Mouse (Mus musculus) thymus, postnatal 25 days (tissue): ENCODE data around the gene Rps25.
A peak's percentile ranks its signal among the peaks of the same experiment; 100 is the strongest.
"Not testable (repeated sequence)": the region's sequence is repeated elsewhere in the genome, so short reads cannot be mapped to it uniquely, and the experiment has no call there.

ENCODE experiments used
- DNase-seq: peaks from one replicate; pipeline ENCODE4 v3.0.0; 2022

Gene Rps25

GRCm38 (mm10) chr9:44406906-44407751 lies at the start of gene Rps25, which contains the start of gene Trappc4:
Rps25 (plus strand) TSS chr9:44407139.
Trappc4 (minus strand) TSS chr9:44407600.
- DNase-seq, result peak; percentile 94

GRCm38 (mm10) chr9:44357207-44357606 lies 49.7 kb upstream of the Rps25 start:
- DNase-seq, result peak; percentile 46

GRCm38 (mm10) chr9:44361190-44361917 lies 45.6 kb upstream of the Rps25 start, which contains the start of gene Vps11:
Vps11 (minus strand) TSS chr9:44361670.
- peak; percentile 95 for DNase-seq

- not testable (repeated sequence) for DNase-seq
Measured at GRCm38 (mm10) chr9:44361931-44362330, 45.0 kb upstream of the Rps25 start.

GRCm38 (mm10) chr9:44364480-44364879 lies 42.5 kb upstream of the Rps25 start:
- peak; percentile 27 for DNase-seq

GRCm38 (mm10) chr9:44373386-44373785 lies 33.6 kb upstream of the Rps25 start:
- DNase-seq, result no peak

GRCm38 (mm10) chr9:44376141-44376540 lies 30.8 kb upstream of the Rps25 start:
- DNase-seq, result no peak

- not testable (repeated sequence) for DNase-seq
Measured at GRCm38 (mm10) chr9:44377335-44377734, 29.6 kb upstream of the Rps25 start.

- no peak for DNase-seq
Measured at GRCm38 (mm10) chr9:44378153-44378730, 28.7 kb upstream of the Rps25 start.

- peak; percentile 100 for DNase-seq
Measured at GRCm38 (mm10) chr9:44379054-44379834, 27.7 kb upstream of the Rps25 start, which contains the start of gene Hyou1. Hyou1 (plus strand) TSS chr9:44379490.

GRCm38 (mm10) chr9:44379862-44380261 lies 27.1 kb upstream of the Rps25 start:
- DNase-seq, result no peak

GRCm38 (mm10) chr9:44384596-44384995 lies 22.3 kb upstream of the Rps25 start:
- no peak for DNase-seq

- no peak for DNase-seq
Measured at GRCm38 (mm10) chr9:44387221-44387620, 19.7 kb upstream of the Rps25 start.

- DNase-seq, result peak; percentile 65
Measured at GRCm38 (mm10) chr9:44389273-44389672, 17.7 kb upstream of the Rps25 start.

GRCm38 (mm10) chr9:44391466-44391865 lies 15.5 kb upstream of the Rps25 start:
- peak; percentile 69 for DNase-seq

GRCm38 (mm10) chr9:44396684-44397411 lies 10.1 kb upstream of the Rps25 start, which contains the start of gene Slc37a4:
Slc37a4 (plus strand) TSS chr9:44396852.
- DNase-seq, result peak; percentile 88

- DNase-seq, result no peak
Measured at GRCm38 (mm10) chr9:44398087-44398486, 8.9 kb upstream of the Rps25 start.

GRCm38 (mm10) chr9:44398551-44398950 lies 8.4 kb upstream of the Rps25 start:
- no peak for DNase-seq

GRCm38 (mm10) chr9:44399114-44399794 lies 7.7 kb upstream of the Rps25 start:
- DNase-seq, result no peak

- DNase-seq, result no peak
Measured at GRCm38 (mm10) chr9:44399795-44400114, 7.2 kb upstream of the Rps25 start.

- no peak for DNase-seq
Measured at GRCm38 (mm10) chr9:44401081-44401480, 5.9 kb upstream of the Rps25 start.
